Mouse (Mus musculus): ENCODE measurements around the gene Gpr156.

GRCm38 (mm10) chr16:38042160-38042559 lies 125.9 kb downstream of the Gpr156 start:
- TF ChIP-seq CTCF (IDR thresholded peaks at IDR 0.05; ENCODE audit: low read depth): no peak
- TF ChIP-seq EP300 (IDR thresholded peaks at IDR 0.05; ENCODE audit: low read depth): no peak

Measured in liver, postnatal 0 days (tissue).